Mouse (Mus musculus) embryonic fibroblast, embryonic 13.5 days (primary cell): Measurements from ENCODE around the gene Gch1.

Experiments
- CTCF ChIP-seq: IDR thresholded peaks from 2 replicates; pipeline ENCODE4 v1.5.1; 2011; ENCODE audit warnings: mild to moderate bottlenecking, control low read depth, low read length, moderate library complexity, borderline replicate concordance; ENCODE audit not compliant: insufficient read depth
- POLR2A ChIP-seq: IDR thresholded peaks from 2 replicates; pipeline ENCODE4 v1.6.1; 2011; ENCODE audit warnings: low read depth, mild to moderate bottlenecking, control low read depth, low read length, moderate library complexity

- TF ChIP-seq CTCF (no peak), POLR2A (no peak)
Observed at GRCm38 (mm10) chr14:47144326-47144725, 44.9 kb downstream of the Gch1 start.
